Mouse (Mus musculus) lung, postnatal 0 days (tissue): Measurements from ENCODE around the gene 1700049E17Rik2.
"Not testable (repeated sequence)": the region's sequence is repeated elsewhere in the genome, so short reads cannot be mapped to it uniquely, and the experiment has no call there.

Experiments used
- CTCF ChIP-seq: IDR thresholded peaks from 2 replicates; pipeline ENCODE4 v1.5.1; 2016; ENCODE audit warnings: antibody characterized with exemption, mild to moderate bottlenecking
- EP300 ChIP-seq: IDR thresholded peaks from 2 replicates; pipeline ENCODE4 v1.6.1; 2016; ENCODE audit warnings: antibody characterized with exemption, mild to moderate bottlenecking, control low read depth

DNA sequence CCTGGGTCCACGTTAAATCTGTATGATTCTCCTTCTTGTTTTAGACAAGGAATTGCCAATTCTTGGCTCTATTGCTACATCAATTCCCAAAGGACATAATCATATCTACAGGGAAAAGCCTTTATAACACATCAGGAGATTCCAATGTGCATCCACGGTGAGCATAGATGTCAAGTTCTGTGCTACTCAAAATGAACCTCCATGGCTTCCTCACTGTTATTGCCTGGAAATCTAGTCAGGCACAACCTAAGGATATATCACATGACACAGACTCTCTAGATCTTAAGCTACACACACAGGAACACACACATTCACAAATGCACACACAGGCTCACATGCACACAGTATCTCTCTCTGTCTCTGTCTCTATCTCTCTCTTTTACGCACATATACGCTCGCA, 49.5 kb downstream of the 1700049E17Rik2 start:
- TF ChIP-seq CTCF, EP300: not testable (repeated sequence)
